Mouse (Mus musculus): ENCODE data around the gene Ica1l. TPM values are rescaled to one million over a fixed set of nuclear protein-coding genes. Genes with fewer than 3 reads are reported as not detected.

Gene Ica1l
- polyA plus RNA-seq, 1 experiment from 2014 or later, result 0.84 TPM

GRCm38 (mm10) chr1:59997352-59997751, 45.6 kb downstream of the Ica1l start:
- WGBS, result 80% methylated on average over 5 of the region's 5 CpGs
- H3K27ac ChIP-seq (replicated peaks; ENCODE audit: low read depth, low read length), result no peak overlapping the region
- H3K9ac ChIP-seq (ENCODE audit: low read length), result no peak overlapping the region
- no peak overlapping the region for H3K4me2 ChIP-seq (ENCODE audit: low read depth, severe bottlenecking)
- H3K4me1 ChIP-seq (ENCODE audit: control insufficient read depth, insufficient read depth, low read length), result no peaks in the 10 kb centered on the region
- H3K36me3 ChIP-seq (ENCODE audit: control insufficient read depth, insufficient read depth, low read length), result no peaks in the 10 kb centered on the region
- no peaks in the 10 kb centered on the region for H3K9me3 ChIP-seq (ENCODE audit: control insufficient read depth, low read length)
- DNase-seq (ENCODE audit: low spot score) (no peak), ATAC-seq (ENCODE audit: insufficient number of reproducible peaks, low FRiP score, low TSS enrichment, low read depth) (no peak)
- H3K27me3 ChIP-seq (ENCODE audit: control insufficient read depth, insufficient read depth, low read length), result no peaks in the 10 kb centered on the region
- H3K4me3 ChIP-seq (ENCODE audit: low read depth, low read length), result no peak overlapping the region

- no peak for DNase-seq (ENCODE audit: low spot score)
- Histone ChIP-seq H3K4me2 (ENCODE audit: low read depth, severe bottlenecking) (no peak overlapping the region), H3K27ac (replicated peaks; ENCODE audit: low read depth, low read length) (no peak overlapping the region), H3K9me3 (ENCODE audit: control insufficient read depth, low read length) (no peaks in the 10 kb centered on the region), H3K9ac (ENCODE audit: low read length) (no peak overlapping the region), H3K27me3 (ENCODE audit: control insufficient read depth, insufficient read depth, low read length) (no peaks in the 10 kb centered on the region), H3K36me3 (ENCODE audit: control insufficient read depth, insufficient read depth, low read length) (no peaks in the 10 kb centered on the region), H3K4me3 (ENCODE audit: low read depth, low read length) (no peak overlapping the region), H3K4me1 (ENCODE audit: control insufficient read depth, insufficient read depth, low read length) (no peaks in the 10 kb centered on the region)
- ATAC-seq (ENCODE audit: insufficient number of reproducible peaks, low FRiP score, low TSS enrichment, low read depth), result no peak
- WGBS, result 46% methylated on average over 3 of the region's 3 CpGs
Observed at GRCm38 (mm10) chr1:59995646-59996045, 47.3 kb downstream of the Ica1l start.

GRCm38 (mm10) chr1:59987399-59988040, 55.5 kb downstream of the Ica1l start:
- no peak overlapping the region for H3K4me3 ChIP-seq (ENCODE audit: low read depth, low read length)
- H3K9ac ChIP-seq (ENCODE audit: low read length), result no peak overlapping the region
- no peaks in the 10 kb centered on the region for H3K4me1 ChIP-seq (ENCODE audit: control insufficient read depth, insufficient read depth, low read length)
- no peaks in the 10 kb centered on the region for H3K9me3 ChIP-seq (ENCODE audit: control insufficient read depth, low read length)
- H3K27ac ChIP-seq (replicated peaks; ENCODE audit: low read depth, low read length), result no peak overlapping the region
- ATAC-seq (ENCODE audit: insufficient number of reproducible peaks, low FRiP score, low TSS enrichment, low read depth) (no peak), DNase-seq (ENCODE audit: low spot score) (no peak)
- H3K27me3 ChIP-seq (ENCODE audit: control insufficient read depth, insufficient read depth, low read length), result no peaks in the 10 kb centered on the region
- 91% methylated on average over 3 of the region's 3 CpGs for WGBS
- no peaks in the 10 kb centered on the region; the same call in 1 of the 2 replicates for H3K36me3 ChIP-seq (ENCODE audit: control insufficient read depth, insufficient read depth, low read length)
- H3K4me2 ChIP-seq (ENCODE audit: low read depth, severe bottlenecking), result no peak overlapping the region

- no peak overlapping the region for H3K4me3 ChIP-seq (ENCODE audit: low read depth, low read length)
- no peak overlapping the region for H3K9ac ChIP-seq (ENCODE audit: low read length)
- ATAC-seq (ENCODE audit: insufficient number of reproducible peaks, low FRiP score, low TSS enrichment, low read depth), result no peak
- H3K4me2 ChIP-seq (ENCODE audit: low read depth, severe bottlenecking), result no peak overlapping the region
- no peak for DNase-seq (ENCODE audit: low spot score)
- H3K27me3 ChIP-seq (ENCODE audit: control insufficient read depth, insufficient read depth, low read length), result no peaks in the 10 kb centered on the region
- no peaks in the 10 kb centered on the region for H3K4me1 ChIP-seq (ENCODE audit: control insufficient read depth, insufficient read depth, low read length)
- H3K27ac ChIP-seq (replicated peaks; ENCODE audit: low read depth, low read length), result no peak overlapping the region
- H3K9me3 ChIP-seq (ENCODE audit: control insufficient read depth, low read length), result no peaks in the 10 kb centered on the region
- no peaks in the 10 kb centered on the region; the same call in 1 of the 2 replicates for H3K36me3 ChIP-seq (ENCODE audit: control insufficient read depth, insufficient read depth, low read length)
Observed at GRCm38 (mm10) chr1:59986626-59987025, 56.4 kb downstream of the Ica1l start.

GRCm38 (mm10) chr1:59967291-59967690, 75.7 kb downstream of the Ica1l start:
- no peak overlapping the region for H3K4me3 ChIP-seq (ENCODE audit: low read depth, low read length)
- no peaks in the 10 kb centered on the region for H3K9me3 ChIP-seq (ENCODE audit: control insufficient read depth, low read length)
- WGBS, result 94% methylated on average over 4 of the region's 4 CpGs
- DNase-seq (ENCODE audit: low spot score) (no peak), ATAC-seq (ENCODE audit: insufficient number of reproducible peaks, low FRiP score, low TSS enrichment, low read depth) (no peak)
- no peak overlapping the region for H3K4me2 ChIP-seq (ENCODE audit: low read depth, severe bottlenecking)
- no peak overlapping the region for H3K27ac ChIP-seq (replicated peaks; ENCODE audit: low read depth, low read length)
- H3K9ac ChIP-seq (ENCODE audit: low read length), result no peak overlapping the region
- no peaks in the 10 kb centered on the region for H3K4me1 ChIP-seq (ENCODE audit: control insufficient read depth, insufficient read depth, low read length)
- no peaks in the 10 kb centered on the region; the same call in 1 of the 2 replicates for H3K36me3 ChIP-seq (ENCODE audit: control insufficient read depth, insufficient read depth, low read length)
- H3K27me3 ChIP-seq (ENCODE audit: control insufficient read depth, insufficient read depth, low read length), result no peaks in the 10 kb centered on the region

- H3K36me3 ChIP-seq (ENCODE audit: control insufficient read depth, insufficient read depth, low read length), result no peaks in the 10 kb centered on the region
- H3K27me3 ChIP-seq (ENCODE audit: control insufficient read depth, insufficient read depth, low read length), result no peaks in the 10 kb centered on the region
- no peak overlapping the region for H3K27ac ChIP-seq (replicated peaks; ENCODE audit: low read depth, low read length)
- no peak overlapping the region for H3K4me3 ChIP-seq (ENCODE audit: low read depth, low read length)
- no peak overlapping the region for H3K9ac ChIP-seq (ENCODE audit: low read length)
- DNase-seq (ENCODE audit: low spot score) (no peak), ATAC-seq (ENCODE audit: insufficient number of reproducible peaks, low FRiP score, low TSS enrichment, low read depth) (no peak)
- WGBS, result 74% methylated on average over 6 of the region's 6 CpGs
- H3K9me3 ChIP-seq (ENCODE audit: control insufficient read depth, low read length), result no peaks in the 10 kb centered on the region
- H3K4me1 ChIP-seq (ENCODE audit: control insufficient read depth, insufficient read depth, low read length), result no peaks in the 10 kb centered on the region
- H3K4me2 ChIP-seq (ENCODE audit: low read depth, severe bottlenecking), result no peak overlapping the region
Observed at GRCm38 (mm10) chr1:59966171-59966785, 76.7 kb downstream of the Ica1l start.

- Histone ChIP-seq H3K4me3 (ENCODE audit: low read depth, low read length) (no peak overlapping the region), H3K4me1 (ENCODE audit: control insufficient read depth, insufficient read depth, low read length) (no peaks in the 10 kb centered on the region), H3K36me3 (ENCODE audit: control insufficient read depth, insufficient read depth, low read length) (peaks cover 2% of the 10 kb centered on the region; the same call in 1 of the 2 replicates), H3K4me2 (ENCODE audit: low read depth, severe bottlenecking) (no peak overlapping the region), H3K27ac (replicated peaks; ENCODE audit: low read depth, low read length) (no peak overlapping the region), H3K27me3 (ENCODE audit: control insufficient read depth, insufficient read depth, low read length) (no peaks in the 10 kb centered on the region), H3K9ac (ENCODE audit: low read length) (no peak overlapping the region), H3K9me3 (ENCODE audit: control insufficient read depth, low read length) (no peaks in the 10 kb centered on the region)
- ATAC-seq (ENCODE audit: insufficient number of reproducible peaks, low FRiP score, low TSS enrichment, low read depth), result no peak
- DNase-seq (ENCODE audit: low spot score), result no peak
- whole genome bisulfite sequencing, result 96% methylated on average over 1 of the region's 1 CpGs
Observed at GRCm38 (mm10) chr1:59959941-59960340, 83.0 kb downstream of the Ica1l start.

- ATAC-seq (ENCODE audit: insufficient number of reproducible peaks, low FRiP score, low TSS enrichment, low read depth) (no peak), DNase-seq (ENCODE audit: low spot score) (no peak)
- Histone ChIP-seq H3K36me3 (ENCODE audit: control insufficient read depth, insufficient read depth, low read length) (peaks cover 2% of the 10 kb centered on the region; the same call in 1 of the 2 replicates), H3K27me3 (ENCODE audit: control insufficient read depth, insufficient read depth, low read length) (no peaks in the 10 kb centered on the region), H3K9ac (ENCODE audit: low read length) (no peak overlapping the region), H3K27ac (replicated peaks; ENCODE audit: low read depth, low read length) (no peak overlapping the region), H3K4me3 (ENCODE audit: low read depth, low read length) (no peak overlapping the region), H3K9me3 (ENCODE audit: control insufficient read depth, low read length) (no peaks in the 10 kb centered on the region), H3K4me2 (ENCODE audit: low read depth, severe bottlenecking) (no peak overlapping the region), H3K4me1 (ENCODE audit: control insufficient read depth, insufficient read depth, low read length) (no peaks in the 10 kb centered on the region)
- WGBS, result 90% methylated on average over 3 of the region's 3 CpGs
Observed at GRCm38 (mm10) chr1:59957206-59957605, 85.8 kb downstream of the Ica1l start.

Data from limb, embryonic 11.5 days (tissue).